Mouse (Mus musculus) thymus, adult 2 months (tissue): ENCODE measurements around the gene Dst.

Source experiments
- CTCF ChIP-seq: fragments of 200-500 bp; IDR thresholded peaks from 2 replicates; pipeline ENCODE4 v1.5.1; 2012; ENCODE audit warnings: mild to moderate bottlenecking, control low read depth, low read length, moderate library complexity, borderline replicate concordance; ENCODE audit not compliant: control insufficient read depth, poor library complexity, insufficient read depth; ENCODE audit errors: extremely low read depth
- POLR2A ChIP-seq: fragments of 200-500 bp; IDR thresholded peaks from 2 replicates; pipeline ENCODE4 v1.6.1; 2012; ENCODE audit warnings: mild to moderate bottlenecking, low read length, control low read depth, moderate library complexity; ENCODE audit not compliant: control insufficient read depth, poor library complexity, insufficient read depth; ENCODE audit errors: extremely low read depth

DNA sequence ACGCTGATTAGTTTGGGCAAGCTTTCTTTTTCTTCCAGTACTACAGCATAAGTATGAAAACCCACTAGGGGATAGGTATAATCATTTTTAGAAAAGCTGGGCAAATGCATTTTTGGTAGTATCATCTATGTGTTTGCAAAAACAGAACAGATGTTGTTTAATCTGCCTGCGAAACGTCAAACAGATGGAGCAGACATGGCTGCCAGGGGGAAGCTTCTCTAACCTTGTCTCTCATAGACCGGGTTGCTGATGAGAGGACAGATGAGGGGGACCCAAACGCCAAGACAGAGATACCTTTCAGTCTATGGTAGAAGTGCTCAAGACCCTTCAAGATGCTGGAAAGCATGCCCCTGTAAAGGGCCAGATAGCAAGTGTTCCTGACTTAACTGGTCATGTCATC lies 40.5 kb downstream of the Dst start:
- TF ChIP-seq CTCF (no peak), POLR2A (no peak)
